Mouse (Mus musculus) embryonic facial prominence, embryonic 10.5 days (tissue): Measurements from ENCODE around the gene Med29. TPM values are rescaled to one million over a fixed set of nuclear protein-coding genes. Genes with fewer than 3 reads are reported as not detected.
"Not testable (repeated sequence)": the region's sequence is repeated elsewhere in the genome, so short reads cannot be mapped to it uniquely, and the experiment has no call there.

Experiments
- DNase-seq: peaks from one replicate; pipeline ENCODE4 v3.0.0-alpha.2; 2017; ENCODE audit warnings: low spot score
- H3K27ac ChIP-seq: fragments of 300-500 bp; sonication (generic); replicated peaks from 2 replicates; pipeline ENCODE4 v1.5.1; 2016; ENCODE audit warnings: mild to moderate bottlenecking
- H3K27me3 ChIP-seq: fragments of 300-500 bp; sonication (generic); replicated peaks from 2 replicates; pipeline ENCODE4 v1.6.1; 2016; ENCODE audit warnings: low read depth, mild to moderate bottlenecking; ENCODE audit not compliant: poor library complexity, severe bottlenecking
- H3K36me3 ChIP-seq: fragments of 300-500 bp; sonication (generic); replicated peaks from 2 replicates; pipeline ENCODE4 v1.6.1; 2016; ENCODE audit warnings: mild to moderate bottlenecking, moderate library complexity
- H3K4me1 ChIP-seq: fragments of 300-500 bp; sonication (generic); 2 replicates; pipeline ENCODE4 v1.6.1; 2016
- H3K4me3 ChIP-seq: fragments of 300-500 bp; sonication (generic); 2 replicates; pipeline ENCODE4 v1.5.1; 2016; ENCODE audit warnings: mild to moderate bottlenecking, moderate library complexity
- H3K9me3 ChIP-seq: fragments of 300-500 bp; sonication (generic); 2 replicates; pipeline ENCODE4 v1.6.1; 2016; ENCODE audit warnings: mild to moderate bottlenecking
- WGBS: fragments of 180-500 bp; shearing (Covaris S2); methylation state at CpG from one replicate; pipeline ENCODE4 v1.1.7; 2016; 5-methylcytosine and 5-hydroxymethylcytosine counted together
- polyA plus RNA-seq: library from polyadenylated mRNA; unstranded; fragments of >200 nt; fragmentation: Nextera tagmentation; extraction: Ambion mirVana; gene quantifications from 2 replicates; pipeline ENCODE4 v1.2.1, GENCODE M21; 2016

Gene Med29
- polyA plus RNA-seq, 1 experiment from 2014 or later, result 61.9 TPM

DNA sequence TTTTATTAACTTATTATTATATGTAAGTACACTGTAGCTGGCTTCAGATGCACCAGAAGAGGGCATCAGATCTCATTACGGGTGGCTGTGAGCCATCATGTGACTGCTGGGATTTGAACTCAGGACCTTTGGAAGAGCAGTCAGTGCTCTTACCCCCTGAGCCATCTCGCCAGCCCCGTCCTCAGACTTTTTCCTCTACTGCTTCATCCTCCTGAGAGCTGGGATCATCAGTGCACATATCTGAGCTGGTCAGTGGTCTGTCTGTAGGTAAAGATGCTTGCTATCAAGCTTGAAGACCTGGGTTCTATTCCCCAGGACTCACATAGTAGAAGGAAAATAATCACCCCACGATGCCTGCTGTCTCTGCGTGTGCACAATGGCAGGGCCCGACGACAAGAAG is 5.1 kb downstream of the Med29 start:
- DNase-seq, H3K9me3 ChIP-seq, H3K27me3 ChIP-seq, H3K27ac ChIP-seq, H3K4me3 ChIP-seq: not testable (repeated sequence)
- peaks cover 58% of the 10 kb centered on the region for H3K36me3 ChIP-seq
- 88% methylated on average over 7 of the region's 7 CpGs for WGBS
- H3K4me1 ChIP-seq, result peaks cover 27% of the 10 kb centered on the region

DNA sequence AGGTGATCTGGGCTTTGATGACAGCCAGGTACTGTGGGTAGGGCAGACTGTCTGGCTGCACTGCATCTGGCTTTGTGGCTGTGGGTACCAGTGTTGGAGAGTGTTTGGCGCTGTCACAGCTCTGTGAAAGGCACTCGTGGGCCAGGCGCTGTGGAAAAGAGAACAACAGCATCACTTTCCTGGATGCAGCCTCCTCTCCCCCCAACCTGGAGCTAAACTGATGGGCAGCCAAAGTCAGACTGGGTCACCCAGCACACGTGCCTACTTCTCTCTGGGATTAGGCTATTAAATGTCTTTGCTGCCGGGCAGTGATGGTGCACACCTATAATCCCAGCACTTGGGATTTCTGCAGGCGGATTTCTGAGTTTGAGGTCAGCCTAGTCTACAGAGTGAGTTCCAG is 5.6 kb downstream of the Med29 start:
- not testable (repeated sequence) for H3K4me3 ChIP-seq, H3K9me3 ChIP-seq, DNase-seq, H3K27ac ChIP-seq, H3K27me3 ChIP-seq
- Histone ChIP-seq H3K4me1 (peaks cover 32% of the 10 kb centered on the region), H3K36me3 (peaks cover 58% of the 10 kb centered on the region)
- 82% methylated on average over 6 of the region's 6 CpGs for WGBS

DNA sequence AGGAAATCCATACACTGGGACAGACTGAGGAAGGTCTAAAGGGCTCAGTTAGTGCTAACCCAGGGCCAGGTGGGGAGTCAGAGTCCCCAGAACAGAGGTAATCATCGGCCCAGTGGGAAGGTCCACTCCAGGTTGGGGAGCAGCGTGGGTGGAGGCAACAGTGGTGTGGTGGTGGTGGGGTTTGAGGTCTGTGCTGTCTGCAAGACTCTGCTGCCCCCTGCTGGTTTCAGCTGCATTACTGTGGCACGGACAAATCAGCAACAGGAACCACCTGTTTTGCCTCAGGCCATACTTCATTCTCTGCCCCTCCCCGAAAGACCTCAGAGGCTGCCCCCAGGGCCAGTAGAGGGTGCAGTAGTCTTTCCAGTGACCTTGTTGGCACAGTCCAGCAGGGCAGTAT is 6.0 kb downstream of the Med29 start:
- Histone ChIP-seq H3K36me3 (peaks cover 58% of the 10 kb centered on the region), H3K27ac (no peak overlapping the region), H3K27me3 (no peaks in the 10 kb centered on the region), H3K4me3 (no peak overlapping the region), H3K9me3 (no peaks in the 10 kb centered on the region), H3K4me1 (peaks cover 32% of the 10 kb centered on the region)
- 25% methylated on average over 4 of the region's 4 CpGs for WGBS
- DNase-seq, result peak; percentile 90

DNA sequence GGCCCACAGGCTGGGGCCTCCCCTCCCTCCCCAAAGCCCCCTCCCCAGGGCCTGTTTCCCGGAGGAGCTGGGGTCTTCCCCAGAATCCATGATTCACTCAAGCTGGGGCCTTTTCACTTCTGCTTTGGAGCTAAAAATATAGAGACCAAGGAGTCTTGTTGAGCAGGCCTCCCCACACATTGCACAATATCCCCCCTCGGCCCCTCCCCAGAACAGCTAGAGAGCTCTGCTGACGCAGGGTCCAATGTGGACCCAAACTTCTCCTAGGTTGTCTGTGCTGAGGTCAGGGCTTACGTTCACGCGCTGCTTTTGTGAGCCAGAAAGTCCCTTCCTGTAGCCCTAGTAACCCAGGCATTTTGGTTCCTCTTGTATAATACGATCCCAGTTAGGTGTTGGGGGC is 6.5 kb downstream of the Med29 start:
- DNase-seq, result no peak
- Histone ChIP-seq H3K27ac (0 out of 2 replicates have a peak overlapping the region, but pooled peaks have one; percentile 46), H3K4me1 (peaks cover 32% of the 10 kb centered on the region), H3K4me3 (no peak overlapping the region), H3K9me3 (no peaks in the 10 kb centered on the region), H3K27me3 (no peaks in the 10 kb centered on the region), H3K36me3 (peaks cover 57% of the 10 kb centered on the region)
- 85% methylated on average over 7 of the region's 7 CpGs for WGBS

DNA sequence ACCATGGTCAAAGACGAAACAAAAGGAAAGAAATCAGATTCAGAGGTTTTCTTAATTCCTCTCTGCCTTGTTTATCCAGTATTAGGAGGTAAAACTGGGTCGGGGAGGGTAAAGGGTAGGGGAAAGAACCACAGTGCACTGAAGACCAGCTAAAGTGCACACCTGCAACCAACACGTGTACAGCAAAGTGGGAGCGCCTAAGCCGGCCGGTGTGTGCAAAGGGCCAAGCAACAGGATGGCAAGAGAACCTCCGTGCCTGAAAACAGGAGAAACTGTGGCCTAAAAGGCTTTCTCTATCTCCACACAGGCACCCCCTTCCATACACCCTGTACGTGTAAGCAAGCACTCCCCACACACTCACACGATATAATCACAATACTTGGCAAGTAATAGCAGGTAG is 7.3 kb downstream of the Med29 start:
- Histone ChIP-seq H3K36me3 (peaks cover 49% of the 10 kb centered on the region), H3K27ac (no peak overlapping the region), H3K4me3 (no peak overlapping the region), H3K9me3 (no peaks in the 10 kb centered on the region), H3K27me3 (no peaks in the 10 kb centered on the region), H3K4me1 (peaks cover 39% of the 10 kb centered on the region)
- WGBS, result 90% methylated on average over 9 of the region's 9 CpGs
- DNase-seq, result no peak

DNA sequence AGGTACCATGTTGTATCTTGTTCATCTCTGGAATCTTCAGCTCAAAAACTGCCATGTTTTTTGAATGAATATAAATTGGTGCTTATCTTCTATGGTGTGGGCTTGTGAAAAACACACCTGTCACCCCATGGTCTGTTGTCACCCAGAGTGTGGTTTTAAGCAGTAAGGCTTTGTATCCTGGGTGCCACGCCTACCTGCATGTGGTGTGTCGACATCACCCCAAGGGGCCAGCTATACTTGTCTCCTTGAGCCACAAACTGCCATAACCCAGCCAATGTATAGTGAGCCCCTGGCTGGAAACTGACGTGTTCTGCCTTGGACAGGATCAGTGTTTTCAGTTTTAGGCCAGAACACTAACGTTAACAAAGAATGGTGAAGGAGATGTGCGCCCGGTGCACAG is 8.3 kb downstream of the Med29 start:
- no peaks in the 10 kb centered on the region for H3K27me3 ChIP-seq
- no peak overlapping the region for H3K27ac ChIP-seq
- H3K9me3 ChIP-seq, result no peaks in the 10 kb centered on the region
- H3K36me3 ChIP-seq, result peaks cover 39% of the 10 kb centered on the region
- no peak overlapping the region for H3K4me3 ChIP-seq
- H3K4me1 ChIP-seq, result peaks cover 49% of the 10 kb centered on the region
- no peak for DNase-seq
- WGBS, result 87% methylated on average over 6 of the region's 6 CpGs

DNA sequence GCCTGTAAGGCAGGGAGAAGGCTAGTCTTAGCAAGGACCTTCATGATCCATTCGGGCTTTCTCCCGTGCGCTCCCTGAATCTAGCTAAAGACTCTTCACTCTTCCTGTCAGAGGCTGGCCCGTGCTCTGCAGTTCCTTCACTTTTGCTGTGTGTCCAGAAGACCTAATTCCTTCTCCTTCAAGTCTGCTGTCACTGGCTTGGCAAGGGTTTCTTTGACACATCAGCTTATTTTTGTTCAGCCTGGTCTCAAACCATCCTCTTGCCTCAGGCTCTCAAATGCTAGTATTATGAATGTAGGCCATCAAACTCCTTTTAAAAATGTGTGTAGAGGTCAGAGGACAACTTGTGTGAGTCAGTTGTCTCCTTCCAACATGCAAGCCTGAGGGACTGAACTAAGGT is 8.9 kb downstream of the Med29 start:
- Histone ChIP-seq H3K4me3 (no peak overlapping the region), H3K9me3 (no peaks in the 10 kb centered on the region), H3K36me3 (peaks cover 33% of the 10 kb centered on the region), H3K27me3 (no peaks in the 10 kb centered on the region), H3K4me1 (peaks cover 55% of the 10 kb centered on the region), H3K27ac (peak overlapping the region; percentile 95; the same call in 1 of the 2 replicates)
- WGBS, result 85% methylated on average over 4 of the region's 4 CpGs
- DNase-seq, result no peak

DNA sequence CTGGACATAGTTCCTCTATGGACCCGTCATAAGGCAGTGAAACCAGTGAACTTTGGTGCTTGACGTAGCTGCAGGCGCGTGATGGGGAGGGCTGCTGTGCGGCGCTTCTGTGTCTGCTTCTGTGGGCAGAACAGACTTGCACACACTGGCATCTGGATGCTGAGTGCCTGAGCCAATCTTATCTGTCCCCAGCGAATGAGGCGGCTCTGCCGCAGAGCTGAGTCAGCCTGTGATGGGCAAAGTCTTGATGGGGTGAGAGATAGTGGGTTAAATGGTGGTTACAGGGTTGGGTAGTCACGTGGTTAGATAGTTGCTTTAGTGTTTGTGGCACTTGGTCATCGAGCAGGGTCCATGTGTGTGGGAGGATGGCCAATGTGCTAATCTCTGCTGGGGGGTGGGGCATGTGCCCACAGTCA is 9.5 kb downstream of the Med29 start:
- H3K36me3 ChIP-seq, result peaks cover 30% of the 10 kb centered on the region
- H3K9me3 ChIP-seq, result no peaks in the 10 kb centered on the region
- DNase-seq, result no peak
- 69% methylated on average over 11 of the region's 11 CpGs for WGBS
- peaks cover 61% of the 10 kb centered on the region for H3K4me1 ChIP-seq
- H3K27me3 ChIP-seq, result peaks cover 3% of the 10 kb centered on the region; the same call in 1 of the 2 replicates
- H3K27ac ChIP-seq, result peak overlapping the region; percentile 95
- no peak overlapping the region for H3K4me3 ChIP-seq

DNA sequence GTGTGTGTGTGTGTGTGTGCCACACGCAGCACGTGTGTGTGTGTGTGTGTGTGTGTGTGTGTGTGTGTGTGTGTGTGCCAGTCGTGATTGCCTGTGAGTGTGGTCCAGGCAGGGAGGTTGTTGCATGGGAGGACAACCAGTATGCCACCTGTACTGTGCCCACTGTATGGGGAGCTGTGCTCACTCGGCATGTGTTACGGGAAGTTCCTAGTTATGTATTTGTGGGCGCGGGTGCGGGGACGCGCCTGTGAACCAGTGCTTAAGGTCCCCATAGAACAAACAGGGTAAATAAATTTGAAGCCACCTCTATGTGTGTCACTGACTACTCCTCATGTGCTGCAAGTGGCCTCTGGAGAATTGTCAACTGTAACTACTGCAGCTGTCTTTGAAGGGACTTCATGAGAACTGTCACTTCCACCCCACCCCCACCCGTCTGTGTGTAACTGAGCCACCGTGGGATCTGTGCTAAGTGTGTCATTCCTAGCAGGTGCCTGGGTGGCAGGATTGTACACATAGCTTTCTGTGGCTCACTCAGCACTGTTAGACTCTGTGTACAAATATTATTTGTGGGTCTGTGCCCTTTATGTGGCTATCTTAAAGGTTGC is 10.1 kb downstream of the Med29 start:
- peak; percentile 24 for DNase-seq
- Histone ChIP-seq H3K4me1 (peaks cover 67% of the 10 kb centered on the region), H3K27ac (peak overlapping the region; percentile 95), H3K9me3 (no peaks in the 10 kb centered on the region), H3K36me3 (peaks cover 30% of the 10 kb centered on the region), H3K27me3 (peaks cover 9% of the 10 kb centered on the region), H3K4me3 (peak overlapping the region; percentile 54)
- 53% methylated on average over 10 of the region's 12 CpGs for WGBS

DNA sequence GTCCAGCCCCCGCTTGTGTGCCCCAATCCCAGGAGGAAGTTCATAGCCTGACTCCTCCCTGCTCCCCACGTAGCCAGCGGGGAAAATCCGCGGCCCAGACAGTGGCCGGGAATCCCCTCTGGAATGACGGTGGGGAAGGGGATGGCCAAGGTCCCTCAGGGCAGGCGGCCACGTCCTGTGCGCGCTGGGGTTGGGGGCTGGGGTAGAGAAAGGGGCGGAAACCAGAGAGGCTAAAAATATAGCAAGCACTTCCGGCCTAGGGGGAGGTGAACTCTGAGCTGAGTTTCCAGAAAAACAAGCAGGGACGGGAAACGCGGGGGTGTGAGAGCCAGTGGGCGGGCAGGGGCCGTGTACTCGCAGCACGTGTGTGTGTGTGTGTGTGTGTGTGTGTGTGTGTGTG is 10.6 kb downstream of the Med29 start:
- Histone ChIP-seq H3K4me1 (peaks cover 72% of the 10 kb centered on the region), H3K4me3 (peak overlapping the region; percentile 54), H3K27ac (peak overlapping the region; percentile 95), H3K36me3 (peaks cover 29% of the 10 kb centered on the region), H3K27me3 (peaks cover 10% of the 10 kb centered on the region), H3K9me3 (no peaks in the 10 kb centered on the region)
- DNase-seq, result peak; percentile 89
- 4% methylated on average over 20 of the region's 20 CpGs for WGBS

DNA sequence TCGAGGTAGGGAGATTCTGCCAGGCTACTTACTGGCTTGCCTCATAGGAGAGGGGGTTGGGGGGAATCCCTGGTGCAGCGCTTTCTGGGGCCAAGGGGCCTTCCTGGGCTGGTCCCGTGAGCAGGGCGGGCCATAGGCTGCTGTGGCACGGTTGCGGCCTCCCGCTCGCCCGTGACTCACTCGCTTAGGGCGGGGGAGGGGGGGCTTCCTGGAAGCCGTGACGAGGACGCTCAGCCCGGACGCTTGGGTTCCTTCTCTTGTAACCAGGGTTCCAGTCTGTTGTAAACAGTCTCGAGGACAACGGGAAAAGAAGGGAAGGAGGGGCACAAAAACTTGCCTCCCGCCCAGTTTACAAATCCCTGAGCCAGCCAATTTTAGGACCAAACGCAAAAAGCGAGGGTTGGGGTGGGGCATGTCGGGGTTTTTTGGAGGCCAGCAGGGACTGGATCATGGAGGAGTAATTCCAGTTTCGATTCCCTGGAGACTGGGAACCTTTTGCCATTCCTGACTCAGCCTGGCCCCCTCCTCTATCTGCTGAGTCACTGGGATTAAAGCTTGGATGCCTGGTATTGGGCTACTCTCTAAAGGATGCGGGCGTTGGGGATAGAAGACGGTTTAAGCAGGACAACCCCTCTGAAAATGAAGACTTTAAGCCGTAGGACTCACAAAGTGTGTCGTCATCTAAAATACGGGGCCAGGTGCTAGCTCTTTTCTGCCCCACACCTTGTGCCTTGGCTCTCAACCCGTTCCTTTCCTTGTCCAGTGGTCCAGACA is 11.3 kb downstream of the Med29 start:
- peaks cover 25% of the 10 kb centered on the region for H3K36me3 ChIP-seq
- H3K9me3 ChIP-seq, result no peaks in the 10 kb centered on the region
- 4% methylated on average over 30 of the region's 30 CpGs for WGBS
- peaks cover 75% of the 10 kb centered on the region for H3K4me1 ChIP-seq
- H3K27ac ChIP-seq, result peak overlapping the region; percentile 95
- H3K27me3 ChIP-seq, result peaks cover 10% of the 10 kb centered on the region
- H3K4me3 ChIP-seq, result peak overlapping the region; percentile 54
- DNase-seq, result peak; percentile 72

DNA sequence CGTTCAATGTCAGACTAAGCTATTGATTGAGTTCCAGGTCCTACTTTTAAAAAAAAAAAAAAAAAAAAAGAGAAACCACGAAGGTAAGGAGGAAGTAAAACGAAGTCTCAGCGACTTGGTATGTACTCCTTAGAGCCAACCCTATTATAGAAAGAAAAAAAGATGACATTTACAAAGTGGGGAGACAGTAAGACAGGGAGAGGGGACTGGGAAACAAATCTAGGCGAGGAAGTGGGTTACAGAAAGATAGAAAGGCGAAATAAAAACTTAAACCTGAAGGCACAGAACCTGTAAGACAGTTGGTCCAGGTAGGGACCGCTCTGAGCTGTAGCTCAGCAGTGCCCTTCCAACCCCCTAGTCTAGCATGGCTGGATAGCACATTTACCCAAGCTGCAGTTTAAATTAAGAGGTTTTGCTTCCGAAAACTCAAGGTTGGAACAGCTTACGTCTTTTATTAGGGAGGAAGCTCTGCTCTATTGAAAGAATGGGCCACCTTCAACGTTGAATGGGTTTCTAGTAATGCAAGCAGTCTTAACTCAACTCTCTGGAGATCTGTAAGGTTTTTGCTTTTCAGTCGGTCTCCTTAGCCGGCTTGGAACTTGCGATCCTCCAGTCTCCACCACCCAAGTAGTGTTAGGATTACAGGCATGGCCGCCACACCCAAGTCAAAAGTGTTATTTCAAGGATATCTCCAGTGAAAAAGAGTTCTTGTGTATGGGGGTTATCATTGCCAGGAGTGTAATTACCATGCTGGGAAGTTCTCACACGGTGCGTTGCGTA is 12.1 kb downstream of the Med29 start, which contains the start of gene Zfp36:
Gene Zfp36, minus strand, starts transcription at position 17 of the 780 bp plus-strand sequence.
- Histone ChIP-seq H3K9me3 (no peaks in the 10 kb centered on the region), H3K27ac (peak within 1 kb of the TSS; percentile 95), H3K4me1 (peaks cover 80% of the 10 kb centered on the region), H3K36me3 (peaks cover 17% of the 10 kb centered on the region), H3K4me3 (peak within 1 kb of the TSS; percentile 72), H3K27me3 (peaks cover 10% of the 10 kb centered on the region)
- no peak for DNase-seq
- 48% methylated on average over 17 of the region's 17 CpGs for WGBS
